Mouse (Mus musculus): ENCODE results near the gene Avpr2.

DNA sequence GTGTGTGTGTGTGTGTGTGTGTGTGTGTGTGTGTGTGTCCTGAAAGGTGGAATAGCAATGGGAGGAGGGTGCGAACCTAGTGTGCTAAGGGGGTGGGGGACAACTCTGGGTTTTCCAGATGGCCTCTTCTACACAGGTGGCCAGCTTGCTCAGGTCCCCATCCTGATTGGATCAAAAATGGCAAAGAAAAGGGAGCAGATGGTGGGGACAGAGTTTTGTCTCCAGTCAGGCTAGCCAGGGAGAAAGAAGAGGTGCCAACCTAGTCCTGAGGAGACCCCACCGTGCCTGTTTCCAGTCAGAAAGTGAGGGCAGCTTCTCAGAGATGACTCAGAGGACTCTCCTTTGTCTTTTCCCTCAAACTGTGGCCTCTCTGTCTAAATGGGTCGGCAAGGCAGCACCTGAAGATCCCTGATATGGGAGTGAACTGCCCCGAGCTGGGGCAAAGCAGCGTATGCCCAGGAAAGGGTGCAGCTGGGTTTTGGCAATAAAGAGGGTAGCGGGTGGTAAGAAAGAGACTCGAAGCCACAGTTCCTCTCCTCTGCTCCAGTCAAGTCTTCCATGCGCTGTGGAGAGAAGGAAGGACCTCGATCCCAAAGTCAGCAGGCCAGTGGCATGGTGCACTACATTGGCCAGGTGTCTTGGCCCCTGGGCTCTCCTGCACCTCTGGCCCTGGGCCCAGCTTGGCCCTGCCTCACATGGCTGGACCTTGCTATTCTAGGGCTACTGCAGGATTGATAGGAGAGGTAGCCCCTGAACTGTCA is 37.4 kb upstream of the Avpr2 start:
- TF ChIP-seq CTCF (conservative IDR thresholded peaks at IDR 0.05; ENCODE audit: low read length) (no peak), POU5F1 (IDR thresholded peaks at IDR 0.05; ENCODE audit: borderline replicate concordance, low read length) (no peak), NANOG (IDR thresholded peaks at IDR 0.05; ENCODE audit: borderline replicate concordance, low read length) (no peak)

Measured in E14TG2a.4 (cell line).